In the genomic region with DNA sequence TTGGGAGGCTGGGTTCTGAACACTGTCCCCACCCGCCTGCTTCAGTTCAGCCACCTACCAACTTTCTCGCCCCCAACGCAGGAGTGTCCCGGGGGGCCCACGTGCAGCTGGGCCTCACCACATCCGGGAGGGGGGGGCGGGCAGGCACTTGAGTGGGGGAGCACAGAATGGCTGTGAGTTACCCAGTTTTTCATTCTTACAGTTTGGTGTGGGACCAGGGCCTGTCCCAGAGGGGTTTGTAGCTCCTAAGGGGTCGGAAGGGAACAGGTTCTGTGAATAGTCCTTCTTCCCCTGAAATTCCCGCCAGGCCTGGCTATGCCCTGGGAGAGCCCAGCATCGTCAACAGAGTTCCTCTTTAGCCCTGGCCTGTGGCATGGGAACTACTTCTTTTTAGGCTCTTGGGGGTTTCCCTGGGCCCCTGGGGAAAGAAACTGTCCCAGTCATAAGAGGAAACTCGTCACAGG, we compare ENCODE assay signal across 9 mouse cellular contexts. TPM values are rescaled to one million over a fixed set of nuclear protein-coding genes. Genes with fewer than 3 reads are reported as not detected.
DNase-seq lines count a peak whose midpoint lies in the region; ATAC-seq and TF ChIP-seq lines count a peak whose summit lies in the region.
"Had no signal": no experiment of that assay in that cellular context is flagged by ENCODE, and none has a peak within 500 bp of the region (broad histone marks: within the 10 kb centered on the region; RNA-seq: fewer than 3 reads in every experiment).

No protein-coding gene starts in this region.

- no peak overlapping the region for H3K9ac ChIP-seq in hindbrain, embryonic 15.5 days
- no peak overlapping the region for H3K9ac ChIP-seq in liver, embryonic 14.5 days (replicated peaks)

- DNase-seq in hindbrain, embryonic 10.5 days (ENCODE audit: low spot score), result no peak
- DNase-seq in MN1 (ENCODE audit: low spot score), result peak; percentile 40
- DNase-seq in liver, embryonic 14.5 days (ENCODE audit: low read depth in 3 of 3, low spot score in 3 of 3), result no peak
- peak; percentile 90 to 93 for DNase-seq in spleen, postnatal 36 days (ENCODE audit: low spot score in 2 of 2)
- no peak for DNase-seq in right cerebral cortex, adult 18-20 months
- DNase-seq in gastrocnemius, postnatal 10 days, result no peak
- no peak for DNase-seq in right cerebral cortex, adult 2 months (ENCODE audit: low spot score in 2 of 2)

- WGBS in hindbrain, embryonic 15.5 days, result 52% methylated on average over 11 of the region's 11 CpGs
- 46% methylated on average over 11 of the region's 11 CpGs for WGBS in hindbrain, embryonic 10.5 days
- WGBS in liver, embryonic 14.5 days (ENCODE audit: insufficient replicate concordance), result 17% methylated on average over 11 of the region's 11 CpGs

- no peak overlapping the region for H3K4me3 ChIP-seq in hindbrain, embryonic 15.5 days
- no peak overlapping the region for H3K4me3 ChIP-seq in hindbrain, embryonic 10.5 days
- no peak overlapping the region for H3K4me3 ChIP-seq in liver, embryonic 14.5 days (ENCODE audit: insufficient read depth in 1 of 2, low read depth in 2 of 2, low read length in 2 of 2)

- no peak overlapping the region for H3K27ac ChIP-seq in hindbrain, embryonic 15.5 days (replicated peaks)
- no peak overlapping the region for H3K27ac ChIP-seq in hindbrain, embryonic 10.5 days
- H3K27ac ChIP-seq in liver, embryonic 14.5 days, result no peak overlapping the region

- TF ChIP-seq CTCF in liver, embryonic 14.5 days (IDR thresholded peaks at IDR 0.05; ENCODE audit: low read depth), result no peak

- ATAC-seq in hindbrain, embryonic 15.5 days (ENCODE audit: low FRiP score, low read depth), result no peak
- ATAC-seq in liver, embryonic 14.5 days (ENCODE audit: insufficient read depth), result no peak

- H3K36me3 ChIP-seq in hindbrain, embryonic 15.5 days, result no peaks in the 10 kb centered on the region
- H3K36me3 ChIP-seq in hindbrain, embryonic 10.5 days, result no peaks in the 10 kb centered on the region
- no peaks in the 10 kb centered on the region for H3K36me3 ChIP-seq in liver, embryonic 14.5 days (replicated peaks; ENCODE audit: control insufficient read depth, insufficient read depth, low read depth)

- 0 out of 2 replicates have a peak overlapping the region, but pooled peaks have one; percentile 93 for H3K4me2 ChIP-seq in hindbrain, embryonic 15.5 days
- H3K4me2 ChIP-seq in liver, embryonic 14.5 days (ENCODE audit: low read depth), result peak overlapping the region; percentile 67; the same call in 1 of the 2 replicates

- peaks cover 19% of the 10 kb centered on the region for H3K4me1 ChIP-seq in hindbrain, embryonic 15.5 days (replicated peaks)
- peaks cover 21% of the 10 kb centered on the region for H3K4me1 ChIP-seq in hindbrain, embryonic 10.5 days (replicated peaks)
- peaks cover 0 to 10% of the 10 kb centered on the region in 2 experiments; a peak in 3 of 4 replicates for H3K4me1 ChIP-seq in liver, embryonic 14.5 days (replicated peaks; ENCODE audit: control insufficient read depth in 2 of 2, insufficient read depth in 2 of 2, low read length in 1 of 2)

- TF ChIP-seq EP300 in liver, embryonic 14.5 days (IDR thresholded peaks at IDR 0.05; ENCODE audit: low read depth), result no peak

- H3K9me3 ChIP-seq in hindbrain, embryonic 15.5 days, result no peaks in the 10 kb centered on the region
- no peaks in the 10 kb centered on the region for H3K9me3 ChIP-seq in hindbrain, embryonic 10.5 days
- H3K9me3 ChIP-seq in liver, embryonic 14.5 days (ENCODE audit: control insufficient read depth, low read length), result no peaks in the 10 kb centered on the region

- peaks cover 23% of the 10 kb centered on the region for H3K27me3 ChIP-seq in hindbrain, embryonic 15.5 days
- peaks cover 50% of the 10 kb centered on the region for H3K27me3 ChIP-seq in hindbrain, embryonic 10.5 days (ENCODE audit: insufficient read depth, poor library complexity, severe bottlenecking)
- H3K27me3 ChIP-seq in liver, embryonic 14.5 days (ENCODE audit: control insufficient read depth, insufficient read depth, low read length), result peaks cover 11% of the 10 kb centered on the region

RNA-seq across cellular contexts. Expression of a gene that starts 0.8 kb away (rescaled TPM):
- polyA plus RNA-seq in hindbrain, embryonic 15.5 days (2015; fragmentation: Nextera tagmentation; extraction: Ambion mirVana), result 13.0 and 14.2 TPM in 2 replicates
- polyA plus RNA-seq in hindbrain, embryonic 10.5 days (2016; fragmentation: Nextera tagmentation; extraction: Ambion mirVana), result 5.2 and 5.7 TPM in 2 replicates
- polyA plus RNA-seq in liver, embryonic 14.5 days (2012; rRNA removed), result 1.1 and 1.8 TPM in 2 replicates
- 1.5 and 1.7 TPM in 2 replicates for polyA plus RNA-seq in liver, embryonic 14.5 days (2014; fragmentation: Nextera tagmentation; extraction: Ambion mirVana)
- 1 to 10 TPM; 2.6 TPM for total RNA-seq in gastrocnemius, postnatal 10 days (2021)

RNA-seq across cellular contexts. Expression of a gene that starts 3.3 kb away (rescaled TPM):
- polyA plus RNA-seq in hindbrain, embryonic 15.5 days (2015; fragmentation: Nextera tagmentation; extraction: Ambion mirVana), result not detected in 2 replicates
- polyA plus RNA-seq in hindbrain, embryonic 10.5 days (2016; fragmentation: Nextera tagmentation; extraction: Ambion mirVana), result not detected in 2 replicates
- not detected in 2 replicates for polyA plus RNA-seq in liver, embryonic 14.5 days (2012; rRNA removed)
- not detected in 2 replicates for polyA plus RNA-seq in liver, embryonic 14.5 days (2014; fragmentation: Nextera tagmentation; extraction: Ambion mirVana)
- under 1 TPM in 1 of 2 experiments, not detected in 1; 0.16 TPM for total RNA-seq in gastrocnemius, postnatal 10 days (2021)
- total RNA-seq: layer of hippocampus, postnatal 36 days had no signal

RNA-seq across cellular contexts. Expression of a gene that starts 27.9 kb away (rescaled TPM):
- 0.47 TPM in 2 replicates for polyA plus RNA-seq in hindbrain, embryonic 15.5 days (2015; fragmentation: Nextera tagmentation; extraction: Ambion mirVana)
- polyA plus RNA-seq in hindbrain, embryonic 10.5 days (2016; fragmentation: Nextera tagmentation; extraction: Ambion mirVana), result 2.3 and 3.0 TPM in 2 replicates
- 12.4 and 13.2 TPM in 2 replicates for polyA plus RNA-seq in liver, embryonic 14.5 days (2012; rRNA removed)
- polyA plus RNA-seq in liver, embryonic 14.5 days (2014; fragmentation: Nextera tagmentation; extraction: Ambion mirVana), result 20.0 and 24.4 TPM in 2 replicates
- total RNA-seq in gastrocnemius, postnatal 10 days (2021), result 1 to 10 TPM; 1.4 to 1.8 TPM

Comparison
In these comparisons a context has a peak if more than half of its experiments do, and no peak if none do; other contexts are left out.
1. DNase-seq: peak in MN1 (single experiment) and spleen, postnatal 36 days (2 of 2); none in hindbrain, embryonic 10.5 days (single experiment), liver, embryonic 14.5 days (0 of 3), right cerebral cortex, adult 18-20 months (single experiment), gastrocnemius, postnatal 10 days (single experiment) and right cerebral cortex, adult 2 months (0 of 2).